Mouse (Mus musculus) layer of hippocampus, adult 11-12 months (tissue): ENCODE measurements at regions not wholly inside any gene's neighbourhood (a gene's known extent, or its start where the extent isn't known, plus 50 kb on each side); places are given as distances from the start of the nearest gene placed in this dataset.
A peak's percentile ranks its signal among the peaks of the same experiment; 100 is the strongest.
"Not testable (repeated sequence)": the region's sequence is repeated elsewhere in the genome, so short reads cannot be mapped to it uniquely, and the experiment has no call there.

ENCODE experiments used
- DNase-seq: peaks from one replicate; pipeline ENCODE4 v3.0.0; 2022; ENCODE audit warnings: low spot score

GRCm38 (mm10) chr1:149463930-149464329 lies 497.2 kb downstream of the Pla2g4a start:
- DNase-seq = no peak

- no peak for DNase-seq
Observed at GRCm38 (mm10) chr1:149449801-149450493, 511.1 kb downstream of the Pla2g4a start.

- peak; percentile 5 for DNase-seq
Observed at GRCm38 (mm10) chr1:149448516-149448915, 512.6 kb downstream of the Pla2g4a start.

- no peak for DNase-seq
Observed at GRCm38 (mm10) chr1:149411009-149411408, 550.1 kb downstream of the Pla2g4a start.

GRCm38 (mm10) chr1:149405367-149405766 lies 555.7 kb downstream of the Pla2g4a start:
- no peak for DNase-seq

- no peak for DNase-seq
Observed at GRCm38 (mm10) chr1:149388706-149389105, 572.4 kb downstream of the Pla2g4a start.

GRCm38 (mm10) chr1:149351338-149351907 lies 609.7 kb downstream of the Pla2g4a start:
- DNase-seq = no peak

GRCm38 (mm10) chr1:149347359-149347758 lies 613.7 kb downstream of the Pla2g4a start:
- no peak for DNase-seq

- no peak for DNase-seq
Observed at GRCm38 (mm10) chr1:149338158-149338557, 622.9 kb downstream of the Pla2g4a start.

- DNase-seq = no peak
Observed at GRCm38 (mm10) chr1:149332239-149332638, 628.9 kb downstream of the Pla2g4a start.

GRCm38 (mm10) chr1:149327171-149327570 lies 633.9 kb downstream of the Pla2g4a start:
- no peak for DNase-seq

- DNase-seq = no peak
Observed at GRCm38 (mm10) chr1:149323095-149323494, 638.0 kb downstream of the Pla2g4a start.

GRCm38 (mm10) chr1:149289725-149290124 lies 671.4 kb downstream of the Pla2g4a start:
- DNase-seq = no peak

- no peak for DNase-seq
Observed at GRCm38 (mm10) chr1:149274932-149275331, 686.2 kb downstream of the Pla2g4a start.

GRCm38 (mm10) chr1:149256866-149257265 lies 704.2 kb downstream of the Pla2g4a start:
- DNase-seq = peak; percentile 31

GRCm38 (mm10) chr1:149254141-149254540 lies 706.9 kb downstream of the Pla2g4a start:
- DNase-seq = no peak

GRCm38 (mm10) chr1:149238329-149239015 lies 722.6 kb downstream of the Pla2g4a start:
- peak; percentile 8 for DNase-seq

- not testable (repeated sequence) for DNase-seq
Observed at GRCm38 (mm10) chr1:149227170-149227569, 733.9 kb downstream of the Pla2g4a start.

GRCm38 (mm10) chr1:149226400-149226799 lies 734.7 kb downstream of the Pla2g4a start:
- DNase-seq = no peak

GRCm38 (mm10) chr1:149202631-149203030 lies 758.5 kb downstream of the Pla2g4a start:
- no peak for DNase-seq

GRCm38 (mm10) chr1:149199284-149199683 lies 761.8 kb downstream of the Pla2g4a start:
- no peak for DNase-seq

GRCm38 (mm10) chr1:149198854-149199253 lies 762.2 kb downstream of the Pla2g4a start:
- no peak for DNase-seq
